Mouse (Mus musculus) cerebellum, adult 11-12 months (tissue): Measurements from ENCODE around the gene Hck.
A peak's percentile ranks its signal among the peaks of the same experiment; 100 is the strongest.

Source experiments
- DNase-seq: peaks from one replicate; pipeline ENCODE4 v3.0.0; 2022

The Hck gene

DNA sequence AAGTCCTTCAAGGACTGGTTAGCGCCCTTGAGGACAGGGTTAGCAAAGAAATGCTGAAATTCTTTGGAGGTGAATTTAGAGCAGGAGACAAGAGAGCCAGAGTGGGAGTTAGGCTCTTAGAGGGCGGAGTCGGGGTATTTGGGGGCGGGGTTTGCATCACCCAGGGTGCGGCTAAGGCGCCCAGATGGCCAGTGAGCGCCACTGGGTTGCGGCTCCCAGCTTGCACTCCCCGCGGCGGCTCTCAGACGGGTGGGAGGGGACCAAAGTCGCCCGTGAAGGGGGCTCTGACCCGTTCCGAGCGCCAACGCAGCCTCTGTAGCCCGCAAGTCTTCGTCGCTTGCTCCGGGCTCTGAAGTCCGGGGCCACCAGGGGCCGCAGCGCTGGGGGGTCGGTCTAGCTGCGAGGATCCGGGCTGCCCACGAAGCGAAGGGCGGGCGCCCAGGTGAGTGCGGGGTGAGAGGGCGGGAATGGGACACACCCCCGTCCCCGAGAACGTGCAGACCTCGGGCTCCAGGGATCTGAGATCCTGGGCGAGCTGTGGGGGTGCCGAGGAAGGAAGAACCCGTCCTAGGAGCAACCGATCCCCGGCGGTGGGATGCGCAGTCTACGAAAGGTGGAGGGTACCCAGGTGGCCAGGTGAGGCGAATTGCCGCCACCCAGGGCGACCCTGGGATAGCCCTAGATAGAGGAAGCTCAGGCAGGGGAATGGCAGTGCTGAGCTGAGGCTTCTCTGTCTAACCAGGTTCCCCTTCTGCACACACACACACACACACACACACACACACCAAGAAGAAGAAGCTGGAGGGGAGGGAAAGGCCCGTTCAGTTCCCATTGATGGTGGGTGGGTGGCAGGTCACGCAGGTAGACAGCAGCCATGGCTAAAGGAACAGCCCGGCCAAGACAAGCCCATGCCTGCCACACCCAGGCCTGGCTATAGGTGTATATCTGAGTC lies at the start of gene Hck:
Gene Hck (plus strand): TSS at position 156 of the 952 bp plus-strand sequence.
- no peak for DNase-seq

DNA sequence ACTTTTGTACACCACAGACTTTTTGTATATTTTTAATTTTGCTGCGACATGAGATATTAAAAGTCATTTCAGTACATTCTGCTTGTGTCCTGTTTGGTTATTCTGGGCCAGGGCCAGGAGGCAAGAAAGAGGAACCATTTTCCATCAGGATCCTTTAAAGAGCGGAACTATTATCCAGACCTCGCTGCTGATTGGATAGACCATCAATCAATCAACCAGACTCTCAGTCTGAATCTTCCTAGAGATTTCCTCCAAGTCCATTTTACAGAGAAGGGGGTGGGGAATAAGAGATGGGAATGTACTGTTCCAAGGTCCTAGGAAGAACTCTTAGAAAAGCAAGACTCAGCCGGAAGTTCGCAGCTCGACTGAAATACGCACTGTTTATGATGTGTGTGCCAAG lies 48.1 kb upstream of the Hck start:
- no peak for DNase-seq

DNA sequence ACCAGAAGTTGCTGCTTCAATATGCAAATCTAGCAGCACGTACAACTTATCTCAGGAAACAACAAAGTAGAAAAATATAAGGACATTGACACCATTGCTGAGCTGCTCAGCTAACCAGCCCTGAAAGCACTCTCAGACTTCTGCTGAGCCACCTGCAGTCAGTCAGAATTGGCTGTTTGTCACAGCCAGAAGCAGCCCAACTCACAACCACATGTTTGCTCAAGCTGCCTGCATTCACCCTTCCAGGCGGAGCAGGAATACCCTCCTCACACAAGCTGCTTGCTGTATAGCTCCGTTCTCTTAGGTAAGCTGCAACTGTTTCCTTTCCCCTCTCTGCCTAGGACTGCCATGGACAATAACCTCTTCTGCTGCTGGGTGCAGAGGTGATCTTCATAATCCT lies 44.9 kb upstream of the Hck start:
- DNase-seq, result no peak

DNA sequence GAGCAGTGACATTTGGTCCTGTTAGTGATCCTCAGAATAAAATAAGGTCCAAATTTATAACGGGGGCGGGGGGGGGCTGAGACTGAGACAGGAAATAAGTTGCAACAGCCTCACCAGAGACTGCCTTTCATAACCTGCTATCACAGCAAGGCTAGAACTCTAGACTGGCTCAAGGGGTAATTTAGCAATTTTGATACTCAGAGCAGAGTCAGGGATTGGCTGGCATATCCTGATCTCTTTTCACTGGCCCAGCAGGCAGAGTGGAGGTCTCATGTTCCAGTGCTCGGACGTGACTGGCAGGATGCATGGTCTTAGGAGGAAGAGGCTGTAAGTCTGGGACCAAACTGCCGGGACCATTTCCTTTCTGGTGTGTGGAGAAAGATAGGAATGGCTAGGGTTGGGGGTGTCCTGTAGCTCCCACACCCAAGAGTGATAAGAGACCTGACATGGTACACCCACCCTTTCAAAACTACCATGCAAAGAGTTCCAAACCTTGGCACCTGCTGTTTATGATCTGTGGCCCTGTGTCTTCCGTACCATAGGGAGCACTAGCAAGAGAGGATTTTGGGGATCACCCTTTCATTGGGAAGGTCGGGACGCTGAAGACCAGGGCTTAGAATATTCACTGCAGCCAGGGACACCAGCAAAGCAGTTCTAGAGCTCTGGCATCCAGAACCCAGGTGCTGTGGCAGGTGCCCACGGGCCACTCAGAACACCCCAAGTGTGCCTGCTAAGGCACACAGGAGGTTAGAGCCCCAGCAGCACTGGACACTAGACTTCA lies 43.9 kb upstream of the Hck start:
- no peak for DNase-seq

DNA sequence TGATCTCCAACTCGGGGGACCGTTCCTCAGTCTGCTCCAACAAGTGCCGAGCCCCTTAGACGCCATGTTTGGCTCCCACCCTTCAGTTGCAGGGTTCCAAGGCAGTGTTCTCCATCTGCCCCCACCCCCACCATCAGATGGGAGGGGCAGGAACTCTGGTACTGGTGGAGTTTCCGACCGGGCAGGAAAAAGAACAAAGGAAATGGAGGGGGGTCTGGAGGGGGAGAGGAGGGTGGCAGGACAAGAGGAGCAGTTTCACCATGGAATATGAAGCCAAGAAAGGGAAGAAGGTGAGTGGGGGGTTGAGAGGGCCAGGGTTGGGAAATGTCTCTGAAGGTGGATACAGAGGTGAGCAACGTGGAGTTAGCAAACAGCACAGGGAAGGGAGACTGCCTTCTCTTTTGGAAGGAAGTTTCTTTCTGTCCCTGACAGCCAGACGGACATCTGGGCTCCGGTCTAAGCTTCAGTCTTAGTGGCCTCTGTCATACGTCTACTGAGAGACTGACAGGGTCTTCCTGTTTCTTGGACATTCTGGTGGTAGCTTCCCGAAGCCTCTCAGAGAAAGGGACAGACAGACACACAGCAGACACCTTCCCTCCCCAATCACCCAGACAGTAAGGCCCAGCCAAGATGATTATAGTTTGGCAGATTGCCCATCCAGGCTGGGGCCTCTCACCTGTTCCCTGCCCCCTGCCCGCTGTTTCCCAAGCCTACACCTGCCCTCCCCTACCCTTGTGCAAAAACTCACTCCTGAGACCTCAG lies 42.3 kb upstream of the Hck start, which contains the start of gene Ccm2l:
Gene Ccm2l (plus strand): TSS at position 209 of the 762 bp plus-strand sequence.
- no peak for DNase-seq

DNA sequence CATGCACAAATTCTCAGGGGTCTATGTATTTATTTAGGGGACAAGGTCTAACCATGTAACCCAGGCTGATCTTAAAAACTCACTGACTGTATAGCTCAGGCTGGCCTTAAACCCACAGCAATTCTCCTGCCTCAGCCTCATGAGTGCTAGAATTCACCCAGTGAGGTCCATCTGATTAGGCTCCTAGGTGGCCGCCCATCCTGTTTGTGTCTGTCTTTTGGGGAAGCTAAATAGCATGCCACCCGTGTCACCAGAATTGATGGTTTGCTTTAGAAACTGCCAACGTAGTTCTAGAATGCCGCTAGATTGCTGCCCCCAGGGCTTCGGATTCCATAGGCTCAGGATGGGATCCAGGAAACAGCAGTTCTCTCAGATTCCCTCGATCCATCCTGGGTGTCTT lies 41.3 kb upstream of the Hck start:
- no peak for DNase-seq

DNA sequence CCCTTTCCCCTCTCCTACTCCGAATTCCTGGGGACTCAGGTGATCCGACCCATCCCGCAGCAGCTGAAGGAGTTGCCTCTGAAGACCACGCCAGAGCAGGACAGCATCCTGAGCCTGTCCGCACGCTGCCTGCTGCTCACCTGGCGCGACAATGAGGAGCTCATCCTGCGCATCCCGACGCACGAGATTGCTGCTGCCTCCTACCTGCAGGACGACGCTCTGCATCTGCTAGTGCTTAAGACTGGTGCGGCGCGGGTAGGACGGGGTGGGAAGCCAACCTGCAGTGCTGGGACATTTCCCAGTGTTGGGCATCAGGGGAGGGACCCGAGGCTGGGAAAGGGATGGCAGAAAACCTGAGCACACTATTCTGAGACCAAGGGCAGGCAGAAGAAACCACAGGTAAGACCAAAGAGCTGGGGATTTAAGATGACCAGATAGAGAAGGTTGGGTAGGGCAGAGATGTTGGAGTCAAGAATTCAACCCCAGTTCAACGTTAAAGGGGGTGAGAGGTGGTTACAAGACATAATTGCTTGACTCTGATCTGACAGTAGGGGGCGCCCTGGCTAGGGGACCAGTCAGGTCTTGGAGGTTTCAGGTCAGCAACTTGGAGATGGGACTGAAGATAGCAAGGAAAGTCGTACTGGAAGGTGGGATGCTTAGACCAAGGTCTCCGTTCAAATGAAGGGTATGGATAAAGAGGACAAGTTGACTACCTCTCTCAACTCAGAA lies 37.3 kb upstream of the Hck start:
- DNase-seq, result peak; percentile 53

DNA sequence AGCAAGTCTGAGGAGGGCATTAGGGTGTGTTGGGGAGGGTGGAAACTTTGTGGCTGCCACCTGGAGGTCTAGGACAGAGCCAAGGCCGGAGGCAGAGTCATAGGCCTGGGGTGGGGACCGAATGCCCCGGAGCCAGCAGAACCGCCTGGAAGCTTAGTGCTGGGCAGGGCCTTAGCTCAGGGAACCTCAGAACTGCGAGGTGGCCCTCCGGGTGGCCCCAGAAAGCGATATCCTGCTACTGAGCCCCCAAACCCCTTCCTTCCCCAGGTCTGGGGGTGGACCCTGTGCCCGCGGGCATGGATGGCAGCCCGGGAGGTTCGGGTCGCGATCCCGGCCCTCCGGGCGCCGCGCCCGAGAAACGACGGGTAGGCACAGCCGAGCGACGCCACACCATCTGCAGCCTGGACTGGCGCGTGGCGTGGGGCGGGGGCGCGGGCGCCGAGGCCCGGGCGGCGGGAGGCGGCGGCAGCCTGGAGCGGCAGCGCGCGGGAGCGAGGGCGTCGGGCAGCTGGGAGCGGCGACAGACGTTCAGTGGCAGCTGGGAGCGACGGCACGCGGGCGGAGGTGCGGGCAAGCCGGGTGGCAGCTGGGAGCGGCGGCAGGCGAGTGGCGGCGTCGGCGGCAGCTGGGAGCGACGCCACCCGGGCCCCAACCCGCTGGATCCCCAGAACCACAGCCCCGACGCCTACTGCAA lies 36.6 kb upstream of the Hck start:
- no peak for DNase-seq

DNA sequence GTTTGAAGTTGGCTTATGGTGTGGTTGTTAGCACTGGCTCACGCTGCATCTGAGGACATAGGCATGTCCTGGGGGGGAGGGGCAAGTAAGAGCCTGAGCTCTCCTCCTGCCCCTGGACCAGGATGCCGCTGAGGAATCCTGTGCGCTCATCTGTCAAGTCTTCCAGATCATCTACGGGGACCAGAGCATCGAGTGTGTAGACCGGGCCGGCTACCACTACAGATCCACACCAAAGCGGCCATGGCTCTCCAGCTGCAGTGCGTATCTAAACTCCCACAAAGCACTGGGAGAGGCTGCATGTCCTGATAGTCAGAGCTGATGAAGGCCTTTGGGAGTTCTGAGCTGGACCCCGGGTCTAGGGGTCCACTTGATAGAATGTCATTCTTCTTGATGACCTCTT lies 33.6 kb upstream of the Hck start:
- DNase-seq, result no peak

DNA sequence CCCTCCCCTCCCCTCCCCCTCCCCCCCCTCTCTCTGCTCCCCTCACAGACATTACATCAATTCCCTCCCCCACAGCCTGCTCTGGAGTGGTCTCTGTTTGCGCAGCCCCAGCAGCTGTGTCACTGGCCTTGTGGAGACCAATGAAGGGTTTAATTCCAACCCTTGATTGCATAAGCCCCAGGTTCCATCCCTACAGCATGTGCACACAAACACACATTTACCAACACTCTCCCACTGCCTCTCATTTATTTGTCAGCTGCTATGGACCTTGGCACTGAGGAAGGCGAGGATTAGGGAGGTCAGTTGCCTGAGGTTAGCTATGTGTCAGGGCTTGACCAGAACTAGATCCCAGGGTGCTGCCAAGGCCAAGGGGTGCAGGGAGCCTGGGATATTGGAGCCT lies 32.3 kb upstream of the Hck start:
- DNase-seq, result no peak

DNA sequence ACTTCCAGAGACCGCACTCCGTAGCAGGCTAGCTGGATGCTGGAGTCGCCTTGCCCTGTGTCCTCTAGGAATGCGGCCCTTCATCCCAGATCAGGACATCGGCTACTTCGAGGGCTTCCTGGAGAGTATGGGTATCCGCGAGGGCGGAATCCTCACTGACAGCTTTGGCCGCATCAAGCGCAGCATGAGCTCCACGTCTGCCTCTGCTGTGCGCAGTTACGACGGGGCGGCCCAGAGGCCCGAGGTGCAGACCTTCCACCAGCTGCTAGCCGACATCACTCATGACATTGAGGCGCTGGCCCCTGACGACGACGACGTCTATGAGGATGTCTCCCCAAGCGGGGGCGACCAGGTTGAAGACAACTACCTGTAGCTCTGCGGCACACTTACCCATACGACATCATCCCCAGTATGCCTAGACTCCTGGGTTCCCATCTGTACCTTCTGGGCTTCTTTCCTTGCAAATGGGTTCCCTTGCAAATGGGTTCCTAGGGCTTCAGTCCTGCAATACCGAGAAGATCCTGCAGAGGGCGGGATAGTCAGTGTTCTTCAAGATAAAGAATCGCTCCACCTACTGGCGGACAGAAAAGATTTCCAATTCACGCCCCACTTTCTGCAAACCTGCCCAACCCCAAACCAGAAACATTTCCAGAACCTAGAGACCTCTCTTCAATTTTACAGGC lies 27.3 kb upstream of the Hck start:
- DNase-seq, result peak; percentile 74

DNA sequence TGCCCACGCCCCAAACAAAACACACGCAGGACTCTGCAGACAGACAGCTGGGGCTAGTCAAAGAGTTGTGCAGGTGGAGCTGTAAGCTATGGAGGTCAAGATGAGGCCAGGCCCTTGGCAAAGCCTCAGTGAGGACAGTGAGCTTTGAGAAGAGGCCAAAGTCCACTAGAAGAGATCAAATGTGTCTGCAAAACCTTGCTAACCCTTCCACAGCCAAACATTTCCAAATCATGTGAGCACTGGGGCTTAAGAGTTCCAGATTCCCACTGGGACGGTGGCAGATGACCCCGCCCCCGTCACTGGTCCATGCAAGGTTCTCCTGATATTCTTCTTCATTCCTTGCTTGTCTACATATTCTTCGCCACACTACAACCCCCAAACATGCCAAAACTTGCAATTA lies 26.4 kb upstream of the Hck start:
- no peak for DNase-seq

DNA sequence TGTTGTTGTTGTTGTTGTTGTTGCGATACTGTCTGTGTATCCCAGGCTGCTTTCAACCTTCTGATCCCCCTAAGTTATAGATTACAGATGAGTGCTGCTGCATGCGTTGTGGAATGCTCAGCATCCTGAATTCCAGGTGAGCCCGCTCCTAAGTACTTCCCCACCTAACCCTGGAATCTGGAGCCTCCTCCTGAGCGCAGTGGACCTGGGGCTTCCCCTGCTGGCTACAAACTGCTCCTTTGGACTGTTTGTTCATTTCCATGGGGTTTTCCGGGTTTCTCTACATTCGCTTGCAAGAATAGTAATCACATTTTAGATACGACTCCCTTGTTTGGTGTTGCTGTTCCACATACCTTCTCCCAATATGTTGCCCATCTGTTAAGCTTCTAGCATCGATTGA lies 25.0 kb upstream of the Hck start:
- DNase-seq, result no peak

DNA sequence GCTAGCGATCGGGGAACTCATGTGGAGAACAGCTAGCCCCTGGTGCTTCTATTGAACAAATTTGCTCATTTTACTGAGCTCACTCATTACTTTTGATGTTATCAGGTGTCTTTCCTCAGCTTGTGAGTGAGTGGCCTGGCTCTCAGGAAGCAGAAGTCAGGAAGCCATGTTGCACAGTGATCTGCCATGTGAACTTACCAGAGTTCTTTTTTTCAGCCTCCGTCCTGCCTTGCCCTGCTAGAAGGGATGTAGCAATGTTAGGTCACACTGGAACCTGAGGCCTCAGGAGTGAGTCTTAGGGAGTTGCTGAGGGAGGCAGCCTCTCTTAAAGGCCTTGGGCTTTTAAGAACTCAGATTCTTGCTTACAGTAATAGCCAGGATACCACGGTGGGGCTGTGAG lies 24.4 kb upstream of the Hck start:
- DNase-seq, result no peak

DNA sequence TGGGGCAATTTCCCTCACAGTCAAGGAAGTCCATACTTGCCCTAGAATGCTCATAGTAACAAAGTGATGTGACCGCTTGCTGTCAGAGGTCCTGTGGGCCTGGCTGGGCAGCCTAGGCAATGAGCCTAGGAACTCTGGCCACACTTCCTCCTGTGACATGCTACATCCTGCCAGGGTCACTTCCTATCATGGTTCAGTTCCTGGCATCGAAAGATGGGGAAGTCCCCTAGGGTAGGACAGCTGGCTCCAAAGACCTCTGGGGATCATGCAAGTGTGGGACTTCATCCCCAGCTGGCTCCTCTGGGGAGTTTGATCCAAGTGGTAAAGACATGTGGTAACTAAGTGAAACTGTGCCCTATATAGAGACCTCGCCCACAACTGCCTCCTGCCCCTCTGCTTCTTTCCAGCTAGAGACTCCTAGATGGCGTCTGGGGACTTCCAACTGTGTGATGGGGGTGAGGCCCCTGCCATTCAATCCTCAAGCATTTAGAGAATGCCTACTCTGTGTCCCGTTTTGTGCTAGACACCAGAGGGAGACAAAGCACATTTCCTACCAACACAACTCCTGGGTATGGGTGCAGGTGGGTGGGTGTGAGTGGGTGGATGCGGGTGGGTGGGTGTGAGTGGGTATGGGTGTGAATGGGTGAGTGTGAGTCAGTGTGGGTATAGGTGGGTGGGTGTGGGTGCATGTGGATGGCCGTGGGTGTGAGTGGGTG lies 23.8 kb upstream of the Hck start:
- no peak for DNase-seq

DNA sequence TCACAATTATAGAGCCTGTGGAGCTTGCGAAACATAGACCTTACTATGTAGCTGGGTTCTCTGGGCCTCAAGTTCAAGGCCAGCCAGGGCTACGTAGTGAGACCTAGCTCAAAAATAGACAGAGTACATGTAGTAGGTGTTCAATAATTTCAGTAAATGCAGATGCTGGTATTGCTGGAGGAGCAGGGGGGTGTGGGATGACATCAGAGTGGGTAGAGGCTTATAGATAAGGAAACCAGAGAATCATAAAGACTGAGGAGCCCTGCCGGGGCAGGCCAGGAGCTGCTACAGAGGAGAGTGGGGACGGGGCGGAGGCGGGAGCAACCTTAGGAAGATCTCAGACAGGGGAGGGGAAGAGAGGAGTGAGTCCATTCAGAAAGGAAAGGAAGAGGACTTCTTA lies 22.7 kb upstream of the Hck start:
- DNase-seq, result no peak

DNA sequence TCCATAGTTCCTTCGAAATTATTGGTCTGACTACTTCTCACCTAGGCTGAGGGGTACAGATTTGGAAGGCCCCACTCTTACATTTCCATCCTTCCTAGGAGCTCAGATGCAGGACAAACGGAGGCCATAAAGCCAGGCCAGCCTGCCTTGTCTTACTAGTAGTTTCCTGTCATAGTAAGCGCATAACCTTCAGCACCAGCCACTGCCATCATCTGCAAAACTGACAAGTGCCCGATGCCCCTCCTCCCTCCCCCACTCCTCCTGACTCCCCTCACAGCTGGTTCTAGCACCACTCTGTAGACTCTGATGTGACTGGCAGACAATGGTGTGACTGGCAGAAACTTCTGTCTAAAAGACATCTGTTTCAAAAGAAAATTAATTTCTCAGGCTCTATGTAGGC lies 22.1 kb upstream of the Hck start:
- DNase-seq, result no peak

DNA sequence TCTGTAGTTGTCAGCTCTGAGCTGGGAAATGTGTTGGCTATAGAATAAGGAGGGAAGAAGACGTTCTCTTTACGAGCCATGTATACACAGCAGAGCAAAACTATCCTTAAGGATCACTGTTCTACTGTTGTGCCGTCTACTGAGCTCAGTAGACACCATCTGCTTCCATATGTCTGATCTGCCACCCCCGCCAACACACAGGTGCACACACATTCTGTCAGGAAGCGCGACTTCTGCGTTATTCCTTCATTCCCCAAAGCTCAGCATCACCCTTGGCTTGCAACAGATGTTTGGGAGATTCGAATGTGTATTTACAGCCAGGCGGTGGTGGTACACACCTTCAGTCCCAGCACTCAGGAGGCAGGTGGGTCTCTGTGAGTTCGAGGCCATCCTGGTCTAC lies 21.2 kb upstream of the Hck start:
- DNase-seq, result no peak

DNA sequence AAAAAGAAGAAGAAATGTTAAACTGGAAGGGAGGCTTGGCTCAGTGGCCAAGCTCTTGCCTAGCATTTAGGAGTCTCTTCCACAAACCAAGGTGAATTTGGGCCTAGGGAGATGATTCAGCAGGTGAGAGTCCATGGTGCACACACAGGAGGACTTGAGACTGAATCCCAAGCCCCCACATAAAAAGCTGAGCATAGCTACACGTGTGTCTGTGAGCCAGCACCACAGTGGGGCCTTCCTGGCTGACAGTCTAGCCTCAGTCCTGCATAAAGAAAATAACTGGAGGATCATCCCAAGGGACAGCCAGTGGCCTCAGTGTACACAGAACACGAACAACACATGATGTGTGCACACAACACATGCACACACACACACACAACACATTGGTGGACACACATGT lies 19.0 kb upstream of the Hck start:
- no peak for DNase-seq

DNA sequence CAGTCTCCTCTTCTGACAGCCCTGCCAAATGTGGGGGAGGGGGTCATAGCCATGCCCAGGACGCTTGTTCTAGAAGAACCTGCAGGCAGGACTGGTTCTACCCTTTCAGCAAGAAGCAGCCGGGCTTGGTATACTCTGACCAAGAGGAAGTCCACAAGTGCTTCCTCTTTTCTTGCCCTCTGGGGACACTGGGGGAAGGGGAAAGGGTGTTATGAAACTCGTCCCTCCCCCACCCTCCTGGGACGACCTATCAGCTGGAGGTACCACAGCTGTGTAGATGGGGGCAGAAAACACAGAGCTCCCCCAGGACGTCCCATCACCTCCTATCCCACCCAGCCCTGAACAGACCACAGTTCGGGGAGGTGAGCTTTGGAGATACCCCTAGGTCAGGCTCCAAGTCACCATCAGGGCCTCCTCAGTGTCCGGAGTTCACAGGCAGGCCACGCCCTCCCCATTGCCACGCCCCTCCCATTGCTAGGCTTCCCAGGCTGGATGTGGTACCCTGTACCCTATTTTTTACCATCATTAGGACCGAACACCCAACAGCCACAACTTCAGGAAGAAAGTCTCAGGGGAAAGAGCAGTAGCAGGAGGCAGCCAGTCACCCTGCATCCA lies 17.6 kb upstream of the Hck start:
- no peak for DNase-seq
